Mouse (Mus musculus): ENCODE measurements around the gene Kif1b.

DNA sequence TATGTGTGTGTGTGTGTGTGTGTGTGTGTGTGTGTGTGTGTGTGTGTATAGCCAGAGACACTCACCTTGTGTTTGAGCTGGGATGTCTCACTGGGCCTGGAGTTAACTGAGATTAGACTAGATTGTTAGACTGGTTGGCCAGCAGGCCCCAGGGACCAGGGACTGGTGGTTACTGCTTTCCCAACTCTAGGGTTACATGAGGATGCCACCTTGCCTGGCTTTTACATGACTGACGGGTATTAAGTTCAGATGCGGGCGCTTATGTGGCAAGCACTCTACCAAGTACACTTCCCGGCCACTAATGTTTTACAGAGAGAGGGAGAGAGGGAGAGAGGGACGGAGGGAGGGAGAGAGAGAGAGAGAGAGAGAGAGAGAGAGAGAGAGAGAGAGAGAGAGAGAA is 4.5 kb upstream of the Kif1b start:
- TF ChIP-seq CTCF (IDR thresholded peaks at IDR 0.05) (no peak), POLR2A (IDR thresholded peaks at IDR 0.05; ENCODE audit: insufficient read depth, low read depth, low read length) (no peak), EP300 (IDR thresholded peaks at IDR 0.05; ENCODE audit: insufficient read depth, low read depth, low read length) (no peak)
